Mouse (Mus musculus) naive thymus-derived CD4-positive, alpha-beta T cell, adult 2 months (primary cell): ENCODE measurements around the gene Pim3.

Source experiments
- DNase-seq: peaks from one replicate; pipeline ENCODE4 v3.0.0-alpha.2; 2011; ENCODE audit warnings: low read depth

Pim3 gene

GRCm38 (mm10) chr15:88881253-88882044, 19.5 kb downstream of the Pim3 start:
- DNase-seq = no peak

- no peak for DNase-seq
Observed at GRCm38 (mm10) chr15:88882851-88883250, 20.9 kb downstream of the Pim3 start.

- no peak for DNase-seq
Observed at GRCm38 (mm10) chr15:88883342-88883741, 21.4 kb downstream of the Pim3 start.

GRCm38 (mm10) chr15:88885376-88885775, 23.4 kb downstream of the Pim3 start:
- no peak for DNase-seq

- DNase-seq = no peak
Observed at GRCm38 (mm10) chr15:88889032-88889431, 27.0 kb downstream of the Pim3 start.

GRCm38 (mm10) chr15:88889994-88890393, 28.0 kb downstream of the Pim3 start:
- DNase-seq = no peak

- peak; percentile 70 for DNase-seq
Observed at GRCm38 (mm10) chr15:88890751-88891675, 29.0 kb downstream of the Pim3 start.

- no peak for DNase-seq
Observed at GRCm38 (mm10) chr15:88891676-88892040, 29.7 kb downstream of the Pim3 start.

GRCm38 (mm10) chr15:88892252-88892651, 30.3 kb downstream of the Pim3 start:
- DNase-seq = no peak

- no peak for DNase-seq
Observed at GRCm38 (mm10) chr15:88892876-88893275, 30.9 kb downstream of the Pim3 start.

GRCm38 (mm10) chr15:88895119-88895518, 33.1 kb downstream of the Pim3 start:
- DNase-seq = no peak

GRCm38 (mm10) chr15:88895891-88896290, 33.9 kb downstream of the Pim3 start:
- DNase-seq = no peak

- no peak for DNase-seq
Observed at GRCm38 (mm10) chr15:88896341-88896980, 34.5 kb downstream of the Pim3 start.

- no peak for DNase-seq
Observed at GRCm38 (mm10) chr15:88902200-88902875, 40.4 kb downstream of the Pim3 start.

- no peak for DNase-seq
Observed at GRCm38 (mm10) chr15:88903086-88903485, 41.1 kb downstream of the Pim3 start.

GRCm38 (mm10) chr15:88904056-88904811, 42.2 kb downstream of the Pim3 start:
- no peak for DNase-seq

GRCm38 (mm10) chr15:88906347-88906746, 44.4 kb downstream of the Pim3 start:
- DNase-seq = no peak

GRCm38 (mm10) chr15:88915046-88915445, 53.1 kb downstream of the Pim3 start:
- DNase-seq = no peak
